Mouse (Mus musculus): ENCODE data around the gene Cd300lg. TPM values are rescaled to one million over a fixed set of nuclear protein-coding genes. Genes with fewer than 3 reads are reported as not detected.

Cd300lg gene
- total RNA-seq, 1 experiment, result not detected

DNA sequence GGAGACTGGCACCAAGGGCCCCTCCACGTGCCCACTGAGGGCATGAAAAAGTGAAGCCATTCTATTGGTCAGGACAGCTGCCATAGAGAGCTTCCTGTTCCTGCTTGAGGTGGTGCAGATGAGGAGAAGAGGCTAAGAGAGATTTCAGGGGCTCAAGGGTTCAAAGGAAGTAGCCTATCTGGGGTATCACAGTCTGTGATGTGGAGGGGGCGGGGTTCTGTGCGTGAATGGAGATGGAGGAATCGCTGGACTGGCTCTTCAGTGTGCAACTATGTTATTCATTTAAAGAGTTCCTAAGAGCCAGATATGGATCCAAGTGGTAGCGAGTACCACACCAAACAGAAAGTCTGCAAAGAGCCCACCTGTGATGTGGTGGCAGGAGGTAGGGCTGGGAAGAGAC, 55.1 kb downstream of the Cd300lg start:
- Histone ChIP-seq H3K4me1 (ENCODE audit: control insufficient read depth in 2 of 2, insufficient read depth in 2 of 2, low read length in 2 of 2, poor library complexity in 1 of 2) (peaks cover 3 to 17% of the 10 kb centered on the region in 2 experiments; a peak in 3 of 4 replicates), H3K4me3 (ENCODE audit: insufficient read depth in 1 of 2, low read depth in 1 of 2, low read length in 2 of 2, poor library complexity in 1 of 2, severe bottlenecking in 1 of 2) (peak overlapping the region; percentile 20 to 28; a peak in 1 of 4 replicates), H3K36me3 (ENCODE audit: control insufficient read depth, insufficient read depth, low read length, poor library complexity, severe bottlenecking) (no peaks in the 10 kb centered on the region), H3K27ac (ENCODE audit: insufficient read depth, low read depth, low read length, poor library complexity, severe bottlenecking) (no peak overlapping the region), H3K9ac (ENCODE audit: insufficient read depth, low read depth, low read length, poor library complexity, severe bottlenecking) (0 out of 2 replicates have a peak overlapping the region, but pooled peaks have one; percentile 23), H3K9me3 (ENCODE audit: control insufficient read depth, insufficient read depth, low read depth, low read length) (no peaks in the 10 kb centered on the region)
- DNase-seq (ENCODE audit: low read depth, low spot score), result no peak
- in situ Hi-C loops (cut with MboI; ENCODE audit: low sequenced_read_pairs in 2 of 2, unreplicated experiment in 2 of 2), result no loop called here
- TF ChIP-seq CHD2 (IDR thresholded peaks at IDR 0.05; ENCODE audit: low read depth, low read length), result no peak
- TF ChIP-seq MAFK (IDR thresholded peaks at IDR 0.05; ENCODE audit: insufficient read depth, low read depth, low read length), result no peak
- no peak for TF ChIP-seq ZC3H11A (IDR thresholded peaks at IDR 0.05; ENCODE audit: borderline replicate concordance, low read depth, low read length)

DNA sequence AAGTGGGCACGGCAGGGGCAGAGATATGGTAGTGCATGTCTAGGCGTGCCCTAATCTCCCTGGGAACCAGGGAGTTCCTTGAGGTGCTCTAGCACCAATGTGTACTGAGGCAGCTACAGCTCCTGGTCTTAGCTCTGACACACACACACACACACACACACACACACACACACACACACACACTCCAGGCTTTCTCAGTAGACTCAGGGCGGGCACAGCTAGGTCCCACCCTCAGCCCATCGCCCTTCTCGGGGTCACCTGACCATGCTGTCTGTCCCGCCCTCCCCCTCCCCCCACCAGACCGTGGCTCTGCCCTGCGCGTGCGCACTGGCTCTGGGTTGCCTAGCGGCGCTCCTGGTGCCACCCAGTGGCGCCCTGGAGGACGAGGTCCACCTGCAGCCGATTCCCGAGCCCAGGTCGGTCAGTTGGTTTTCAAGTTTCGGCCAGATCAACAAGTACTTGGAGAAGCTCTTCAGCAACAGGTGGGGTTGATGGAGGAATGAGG, 55.6 kb downstream of the Cd300lg start:
- in situ Hi-C loops (cut with MboI; ENCODE audit: low sequenced_read_pairs in 2 of 2, unreplicated experiment in 2 of 2), result no loop called here
- Histone ChIP-seq H3K9me3 (ENCODE audit: control insufficient read depth, insufficient read depth, low read depth, low read length) (no peaks in the 10 kb centered on the region), H3K36me3 (ENCODE audit: control insufficient read depth, insufficient read depth, low read length, poor library complexity, severe bottlenecking) (no peaks in the 10 kb centered on the region), H3K4me3 (ENCODE audit: insufficient read depth in 1 of 2, low read depth in 1 of 2, low read length in 2 of 2, poor library complexity in 1 of 2, severe bottlenecking in 1 of 2) (peak overlapping the region; percentile 35 to 67), H3K27ac (ENCODE audit: insufficient read depth, low read depth, low read length, poor library complexity, severe bottlenecking) (no peak overlapping the region), H3K4me1 (ENCODE audit: control insufficient read depth in 2 of 2, insufficient read depth in 2 of 2, low read length in 2 of 2, poor library complexity in 1 of 2) (peaks cover 3 to 17% of the 10 kb centered on the region in 2 experiments; a peak in 3 of 4 replicates), H3K9ac (ENCODE audit: insufficient read depth, low read depth, low read length, poor library complexity, severe bottlenecking) (peak overlapping the region; percentile 45)
- peak; percentile 81 for DNase-seq (ENCODE audit: low read depth, low spot score)
- TF ChIP-seq ZNF384 (IDR thresholded peaks at IDR 0.05; ENCODE audit: low read depth, low read length) (no peak), ZC3H11A (IDR thresholded peaks at IDR 0.05; ENCODE audit: borderline replicate concordance, low read depth, low read length) (no peak), MAFK (IDR thresholded peaks at IDR 0.05; ENCODE audit: insufficient read depth, low read depth, low read length) (no peak), CHD2 (IDR thresholded peaks at IDR 0.05; ENCODE audit: low read depth, low read length) (no peak), HCFC1 (IDR thresholded peaks at IDR 0.05; ENCODE audit: borderline replicate concordance, insufficient read depth, low read length) (0 out of 2 replicates have a peak, but pooled peaks have one; percentile 29)

DNA sequence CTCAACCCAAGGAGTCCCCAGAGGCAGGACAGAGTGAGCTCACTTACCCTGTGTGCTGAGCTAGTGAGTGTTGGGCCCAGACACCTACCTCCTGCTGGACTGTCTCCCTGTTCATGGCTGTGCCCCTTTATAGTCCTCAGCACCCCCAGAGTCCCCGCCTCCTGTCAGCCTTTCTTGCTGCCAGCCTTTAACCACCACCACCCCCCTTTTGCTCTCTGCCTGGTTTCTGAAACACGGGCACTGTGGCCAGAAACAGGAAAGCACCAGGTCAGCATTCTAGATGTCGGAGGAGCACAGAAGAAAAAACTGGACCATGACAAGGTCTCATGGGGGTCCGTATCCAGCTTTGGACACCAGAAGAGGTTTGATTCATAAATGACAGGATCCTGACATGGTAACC, 59.9 kb downstream of the Cd300lg start, which contains the start of gene Ppy:
Gene Ppy (minus strand): TSS at position 101 of the 400 bp plus-strand sequence.
- H3K9ac ChIP-seq (ENCODE audit: insufficient read depth, low read depth, low read length, poor library complexity, severe bottlenecking), result no peak within 1 kb of the TSS

DNA sequence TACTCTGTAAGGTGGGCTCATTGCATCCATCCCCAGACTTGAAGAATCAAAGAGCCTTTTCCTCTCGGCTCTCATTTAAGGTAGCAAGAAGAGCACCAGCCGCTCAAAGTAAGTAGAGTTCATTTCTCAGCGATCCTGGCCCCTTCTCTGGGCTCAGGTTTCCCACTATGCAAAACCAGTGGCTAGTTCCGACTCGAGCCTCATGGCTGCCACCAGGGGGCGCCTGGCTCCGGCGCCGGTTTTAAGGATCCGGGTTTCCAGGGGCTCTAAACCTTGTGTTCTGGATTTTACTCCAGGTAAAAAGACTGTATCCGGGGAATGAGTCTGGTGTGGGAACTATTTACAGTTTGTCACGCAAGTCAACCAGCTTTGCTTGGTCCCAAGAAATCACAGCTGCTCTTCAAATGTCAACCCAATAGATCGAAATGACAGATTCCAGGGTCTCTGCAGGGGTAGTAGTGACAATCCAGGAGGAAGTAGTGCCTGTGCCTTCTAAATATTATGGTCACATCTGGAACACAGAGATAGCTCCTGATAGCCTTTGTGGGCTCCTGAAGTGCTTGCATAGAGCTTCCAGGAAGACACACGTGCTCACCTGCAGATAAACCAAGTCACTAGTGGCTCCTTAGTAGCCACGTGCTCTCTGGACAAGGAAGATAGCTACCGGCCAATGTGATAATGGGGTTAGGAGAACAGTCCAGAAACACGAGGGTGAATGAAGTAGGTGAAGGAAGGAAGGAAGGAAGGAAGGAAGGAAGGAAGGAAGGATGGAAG, 61.4 kb downstream of the Cd300lg start:
- peaks cover 1 to 5% of the 10 kb centered on the region in 2 experiments; a peak in 2 of 4 replicates for H3K4me1 ChIP-seq (ENCODE audit: control insufficient read depth in 2 of 2, insufficient read depth in 2 of 2, low read length in 2 of 2, poor library complexity in 1 of 2)
- H3K36me3 ChIP-seq (ENCODE audit: control insufficient read depth, insufficient read depth, low read length, poor library complexity, severe bottlenecking), result no peaks in the 10 kb centered on the region
- in situ Hi-C loops (cut with MboI; ENCODE audit: low sequenced_read_pairs in 2 of 2, unreplicated experiment in 2 of 2), result no loop called here
- no peak overlapping the region for H3K4me3 ChIP-seq (ENCODE audit: insufficient read depth in 1 of 2, low read depth in 1 of 2, low read length in 2 of 2, poor library complexity in 1 of 2, severe bottlenecking in 1 of 2)
- peak; percentile 63 for DNase-seq (ENCODE audit: low read depth, low spot score)
- H3K9ac ChIP-seq (ENCODE audit: insufficient read depth, low read depth, low read length, poor library complexity, severe bottlenecking), result no peak overlapping the region
- no peak overlapping the region for H3K27ac ChIP-seq (ENCODE audit: insufficient read depth, low read depth, low read length, poor library complexity, severe bottlenecking)
- TF ChIP-seq ZC3H11A (IDR thresholded peaks at IDR 0.05; ENCODE audit: borderline replicate concordance, low read depth, low read length), result peak; percentile 46; the same call in 1 of the 2 replicates
- TF ChIP-seq ZNF384 (IDR thresholded peaks at IDR 0.05; ENCODE audit: low read depth, low read length), result no peak
- TF ChIP-seq CHD2 (IDR thresholded peaks at IDR 0.05; ENCODE audit: low read depth, low read length), result no peak
- TF ChIP-seq MAFK (IDR thresholded peaks at IDR 0.05; ENCODE audit: insufficient read depth, low read depth, low read length), result no peak
- no peak for TF ChIP-seq HCFC1 (IDR thresholded peaks at IDR 0.05; ENCODE audit: borderline replicate concordance, insufficient read depth, low read length)
- H3K9me3 ChIP-seq (ENCODE audit: control insufficient read depth, insufficient read depth, low read depth, low read length), result no peaks in the 10 kb centered on the region

More for the DNA sequence above, 59.9 kb downstream of the Cd300lg start, which contains the start of gene Ppy:
- H3K27ac ChIP-seq (ENCODE audit: insufficient read depth, low read depth, low read length, poor library complexity, severe bottlenecking), result no peak within 1 kb of the TSS
- no peak for DNase-seq (ENCODE audit: low read depth, low spot score)
- in situ Hi-C loops (cut with MboI; ENCODE audit: low sequenced_read_pairs in 2 of 2, unreplicated experiment in 2 of 2), result no loop called here
- TF ChIP-seq MAFK (IDR thresholded peaks at IDR 0.05; ENCODE audit: insufficient read depth, low read depth, low read length) (no peak), CHD2 (IDR thresholded peaks at IDR 0.05; ENCODE audit: low read depth, low read length) (no peak), ZC3H11A (IDR thresholded peaks at IDR 0.05; ENCODE audit: borderline replicate concordance, low read depth, low read length) (no peak), HCFC1 (IDR thresholded peaks at IDR 0.05; ENCODE audit: borderline replicate concordance, insufficient read depth, low read length) (no peak), ZNF384 (IDR thresholded peaks at IDR 0.05; ENCODE audit: low read depth, low read length) (no peak)
- peaks cover 3 to 16% of the 10 kb centered on the region in 2 experiments; a peak in 3 of 4 replicates for H3K4me1 ChIP-seq (ENCODE audit: control insufficient read depth in 2 of 2, insufficient read depth in 2 of 2, low read length in 2 of 2, poor library complexity in 1 of 2)
- no peaks in the 10 kb centered on the region for H3K36me3 ChIP-seq (ENCODE audit: control insufficient read depth, insufficient read depth, low read length, poor library complexity, severe bottlenecking)
- H3K4me3 ChIP-seq (ENCODE audit: insufficient read depth in 1 of 2, low read depth in 1 of 2, low read length in 2 of 2, poor library complexity in 1 of 2, severe bottlenecking in 1 of 2), result no peak within 1 kb of the TSS
- H3K9me3 ChIP-seq (ENCODE audit: control insufficient read depth, insufficient read depth, low read depth, low read length), result no peaks in the 10 kb centered on the region

Other genes starting within 250 kb of the Cd300lg start
- 0.32 and 0.36 TPM in 2 replicates for gene Meox1, start 147.1 kb upstream of the Cd300lg start, total RNA-seq (2012; rRNA removed)
- not detected in 2 replicates for gene Sost, start 74.5 kb upstream of the Cd300lg start, total RNA-seq (2012; rRNA removed)
- gene Cfap97d1, start 57.2 kb upstream of the Cd300lg start, total RNA-seq (2012; rRNA removed), result not detected in 2 replicates
- gene Dusp3, start 54.5 kb upstream of the Cd300lg start, total RNA-seq (2012; rRNA removed), result 12.8 and 14.8 TPM in 2 replicates
- 5.2 and 7.5 TPM in 2 replicates for gene Mpp3, start 13.0 kb upstream of the Cd300lg start, total RNA-seq (2012; rRNA removed)
- gene Mpp2, start 47.0 kb downstream of the Cd300lg start, total RNA-seq (2012; rRNA removed), result 0.94 and 1.2 TPM in 2 replicates
- gene Ppy, start 59.8 kb downstream of the Cd300lg start, total RNA-seq (2012; rRNA removed), result not detected in 2 replicates
- 0.49 and 2.1 TPM in 2 replicates for gene Pyy, start 66.3 kb downstream of the Cd300lg start, total RNA-seq (2012; rRNA removed)
- 0.45 and 0.90 TPM in 2 replicates for gene Nags, start 104.0 kb downstream of the Cd300lg start, total RNA-seq (2012; rRNA removed)
- 75.3 and 98.7 TPM in 2 replicates for gene Tmem101, start 114.9 kb downstream of the Cd300lg start, total RNA-seq (2012; rRNA removed)
- gene Lsm12, start 143.8 kb downstream of the Cd300lg start, total RNA-seq (2012; rRNA removed), result 27.6 and 49.1 TPM in 2 replicates
- 14.2 and 16.3 TPM in 2 replicates for gene G6pc3, start 148.1 kb downstream of the Cd300lg start, total RNA-seq (2012; rRNA removed)
- gene Hdac5, start 188.7 kb downstream of the Cd300lg start, total RNA-seq (2012; rRNA removed), result 33.3 and 57.9 TPM in 2 replicates
- 17.3 and 17.8 TPM in 2 replicates for gene BC030867, start 207.4 kb downstream of the Cd300lg start, total RNA-seq (2012; rRNA removed)
- gene Asb16, start 227.2 kb downstream of the Cd300lg start, total RNA-seq (2012; rRNA removed), result 0.98 and 1.0 TPM in 2 replicates
- gene Tmub2, start 243.4 kb downstream of the Cd300lg start, total RNA-seq (2012; rRNA removed), result 33.0 and 37.2 TPM in 2 replicates